Mouse (Mus musculus): ENCODE measurements around the gene Prph. TPM values are rescaled to one million over a fixed set of nuclear protein-coding genes. Genes with fewer than 3 reads are reported as not detected.

Prph gene
- polyA plus RNA-seq, 1 experiment = 47.0 TPM

- DNase-seq (ENCODE audit: low read depth) = no peak
- TF ChIP-seq POLR2A (IDR thresholded peaks at IDR 0.05; ENCODE audit: borderline replicate concordance, extremely low read depth, insufficient read depth, insufficient read length, poor library complexity, severe bottlenecking) (no peak), CTCF (IDR thresholded peaks at IDR 0.05; ENCODE audit: borderline replicate concordance, extremely low read depth, insufficient read depth, insufficient read length) (no peak)
Measured at GRCm38 (mm10) chr15:99107866-99108265, 52.9 kb downstream of the Prph start.

Other genes with a start within 250 kb of the Prph start
- gene Ddn, start 245.7 kb upstream of the Prph start, polyA plus RNA-seq (2012; rRNA removed) = 1.8 and 2.2 TPM in 2 replicates
- gene Prkag1, start 223.7 kb upstream of the Prph start, polyA plus RNA-seq (2012; rRNA removed) = 71.8 and 85.7 TPM in 2 replicates
- gene Kmt2d, start 184.0 kb upstream of the Prph start, polyA plus RNA-seq (2012; rRNA removed) = 18.4 and 37.5 TPM in 2 replicates
- gene Rhebl1, start 160.6 kb upstream of the Prph start, polyA plus RNA-seq (2012; rRNA removed) = 24.6 and 40.8 TPM in 2 replicates
- gene Dhh, start 156.6 kb upstream of the Prph start, polyA plus RNA-seq (2012; rRNA removed) = 0.37 and 0.88 TPM in 2 replicates
- gene Lmbr1l, start 136.9 kb upstream of the Prph start, polyA plus RNA-seq (2012; rRNA removed) = 106 and 176 TPM in 2 replicates
- gene Tuba1b, start 120.6 kb upstream of the Prph start, polyA plus RNA-seq (2012; rRNA removed) = 2,160 and 2,864 TPM in 2 replicates
- 136 and 183 TPM in 2 replicates for gene Gm49450, start 101.6 kb upstream of the Prph start, polyA plus RNA-seq (2012; rRNA removed)
- gene Tuba1a, start 101.5 kb upstream of the Prph start, polyA plus RNA-seq (2012; rRNA removed) = 11,216 and 14,471 TPM in 2 replicates
- gene Tuba1c, start 25.3 kb upstream of the Prph start, polyA plus RNA-seq (2012; rRNA removed) = 62.6 and 100 TPM in 2 replicates
- gene Troap, start 19.4 kb downstream of the Prph start, polyA plus RNA-seq (2012; rRNA removed) = 12.1 and 27.9 TPM in 2 replicates
- gene C1ql4, start 32.6 kb downstream of the Prph start, polyA plus RNA-seq (2012; rRNA removed) = 7.0 and 15.6 TPM in 2 replicates
- 0.82 and 0.92 TPM in 2 replicates for gene Dnajc22, start 38.0 kb downstream of the Prph start, polyA plus RNA-seq (2012; rRNA removed)
- 47.3 and 50.4 TPM in 2 replicates for gene Spats2, start 70.7 kb downstream of the Prph start, polyA plus RNA-seq (2012; rRNA removed)
- gene Kcnh3, start 169.7 kb downstream of the Prph start, polyA plus RNA-seq (2012; rRNA removed) = 3.0 and 6.6 TPM in 2 replicates
- 151 and 174 TPM in 2 replicates for gene Mcrs1, start 196.8 kb downstream of the Prph start, polyA plus RNA-seq (2012; rRNA removed)
- gene Prpf40b, start 239.9 kb downstream of the Prph start, polyA plus RNA-seq (2012; rRNA removed) = 180 and 198 TPM in 2 replicates
- gene Fam186b, start 240.7 kb downstream of the Prph start, polyA plus RNA-seq (2012; rRNA removed) = 0.28 and 0.36 TPM in 2 replicates

All from brain, embryonic 14.5 days (tissue).